Mouse (Mus musculus) lung, postnatal 0 days (tissue): ENCODE measurements around the gene Olfr523.
"Not testable (repeated sequence)": the region's sequence is repeated elsewhere in the genome, so short reads cannot be mapped to it uniquely, and the experiment has no call there.

Source experiments
- CTCF ChIP-seq: IDR thresholded peaks from 2 replicates; pipeline ENCODE4 v1.5.1; 2016; ENCODE audit warnings: antibody characterized with exemption, mild to moderate bottlenecking
- EP300 ChIP-seq: IDR thresholded peaks from 2 replicates; pipeline ENCODE4 v1.6.1; 2016; ENCODE audit warnings: antibody characterized with exemption, mild to moderate bottlenecking, control low read depth

GRCm38 (mm10) chr7:140134033-140134432 is 39.0 kb upstream of the Olfr523 start:
- TF ChIP-seq CTCF, EP300: not testable (repeated sequence)
